ENCODE assay signal across 15 mouse cellular contexts in the genomic region with DNA sequence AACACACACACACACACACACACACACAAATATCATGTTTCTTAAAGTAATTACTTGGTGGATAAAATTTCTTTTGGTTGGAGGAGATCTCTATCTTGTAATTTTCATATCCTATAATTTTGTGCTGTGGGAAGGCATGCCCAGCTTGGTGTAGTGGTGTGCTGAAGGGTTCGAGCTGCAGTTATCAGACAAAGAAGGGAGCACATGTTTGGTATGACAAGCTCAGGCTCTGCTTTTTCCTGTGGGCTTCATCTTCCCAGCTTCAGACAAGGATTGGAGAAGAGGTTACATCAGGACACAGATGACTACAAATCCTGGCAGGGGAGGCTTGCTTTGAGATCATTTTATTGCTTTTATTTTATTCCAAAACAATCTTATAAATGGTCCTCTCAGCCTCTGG.
DNase-seq lines count a peak whose midpoint lies in the region.
"Had no signal": no experiment of that assay in that cellular context is flagged by ENCODE, and none has a peak within 500 bp of the region (broad histone marks: within the 10 kb centered on the region; RNA-seq: fewer than 3 reads in every experiment).

No protein-coding gene starts in this region.

- DNase-seq in gastrocnemius, postnatal 25 days: peak; percentile 16
- no peak for DNase-seq in gastrocnemius, postnatal 36 days
- DNase-seq in kidney, postnatal 10 days: peak; percentile 16
- no peak for DNase-seq in kidney, adult 9 months
- DNase-seq in adipocyte (ENCODE audit: low spot score): peak; percentile 15
- peak; percentile 58 for DNase-seq in skeletal muscle tissue, adult 2 months (ENCODE audit: low read depth, low spot score)
- DNase-seq: adrenal gland, adult 8-10 months; adrenal gland, postnatal 36 days; cerebellum, adult 11 months; cerebellum, adult 8-10 months; cerebellum, postnatal 14 days; forebrain, postnatal 0 days; gastrocnemius, postnatal 14 days; heart, adult 2 months; kidney, adult 18-20 months had no signal

- intact Hi-C loops in gastrocnemius, postnatal 36 days (cut with DNase I): loop anchor here (5.0 kb wide), 2 partner anchors 123 to 643 kb away; no protein-coding TSS in a partner anchor

Comparison
In these comparisons a context has a peak if more than half of its experiments do, and no peak if none do; other contexts are left out.
1. DNase-seq: peak in gastrocnemius, postnatal 25 days (single experiment), kidney, postnatal 10 days (single experiment), adipocyte (single experiment) and skeletal muscle tissue, adult 2 months (single experiment); none in gastrocnemius, postnatal 36 days (0 of 2) and kidney, adult 9 months (single experiment).